Mouse (Mus musculus) right cerebral cortex, postnatal 36 days (tissue): ENCODE measurements around the gene Vmn2r56.
"Not testable (repeated sequence)": the region's sequence is repeated elsewhere in the genome, so short reads cannot be mapped to it uniquely, and the experiment has no call there.

Source experiments
- DNase-seq, 2 experiments: peaks; one replicate each; pipeline ENCODE4 v3.0.0; 2022; ENCODE audit warnings: low spot score in 2 of 2, mixed read lengths in 1 of 2

Vmn2r56 gene

DNA sequence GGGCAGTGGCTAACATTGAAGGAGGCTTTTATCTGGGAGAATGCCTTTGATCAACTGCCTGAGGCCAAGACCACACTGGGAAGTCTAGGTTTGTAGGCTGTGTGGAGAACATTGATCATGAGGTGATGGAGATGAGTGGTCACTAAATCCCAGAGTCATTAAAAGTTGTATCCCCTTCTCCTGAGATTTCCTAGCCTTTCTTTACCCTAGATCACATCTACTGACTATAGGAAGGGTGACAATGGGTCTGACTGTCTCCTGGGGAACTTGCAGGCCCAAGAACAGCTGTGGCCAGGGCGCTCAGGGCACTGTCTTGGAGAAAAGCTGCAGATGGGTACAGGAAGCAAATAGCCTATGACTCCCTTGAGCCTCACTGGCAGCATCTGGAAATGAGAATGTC, at the start of gene Vmn2r56:
Vmn2r56 (minus strand) TSS at position 101 of the 400 bp plus-strand sequence.
- DNase-seq = no peak

GRCm38 (mm10) chr7:12780151-12780830, 45.5 kb upstream of the Vmn2r56 start:
- peak; percentile 81 to 82 for DNase-seq

GRCm38 (mm10) chr7:12779782-12780150, 45.0 kb upstream of the Vmn2r56 start:
- no peak for DNase-seq

- DNase-seq = peak in 1 of 2 experiments; percentile 20
These were observed 44.3 kb upstream of the Vmn2r56 start for GRCm38 (mm10) chr7:12779141-12779540.

DNA sequence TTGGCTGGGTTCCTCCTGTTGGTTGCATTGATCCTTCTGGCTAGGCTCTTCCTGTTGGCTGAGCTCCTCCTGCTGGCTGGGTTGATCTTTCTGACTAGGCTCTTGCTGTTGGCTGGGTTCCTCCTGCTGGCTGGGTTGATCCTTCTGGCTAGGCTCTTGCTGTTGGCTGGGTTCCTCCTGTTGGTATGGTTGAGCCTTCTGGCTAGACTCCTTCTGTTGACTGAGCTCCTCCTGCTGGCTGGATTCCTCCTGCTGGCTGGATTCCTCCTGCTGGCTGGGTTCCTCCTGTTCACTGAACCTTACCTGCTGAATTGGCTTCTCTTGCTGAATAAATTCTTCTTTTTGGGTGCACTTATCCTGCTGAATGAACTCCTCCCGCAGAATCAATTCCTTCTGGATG, 39.8 kb upstream of the Vmn2r56 start:
- DNase-seq = peak; percentile 36 to 41

DNA sequence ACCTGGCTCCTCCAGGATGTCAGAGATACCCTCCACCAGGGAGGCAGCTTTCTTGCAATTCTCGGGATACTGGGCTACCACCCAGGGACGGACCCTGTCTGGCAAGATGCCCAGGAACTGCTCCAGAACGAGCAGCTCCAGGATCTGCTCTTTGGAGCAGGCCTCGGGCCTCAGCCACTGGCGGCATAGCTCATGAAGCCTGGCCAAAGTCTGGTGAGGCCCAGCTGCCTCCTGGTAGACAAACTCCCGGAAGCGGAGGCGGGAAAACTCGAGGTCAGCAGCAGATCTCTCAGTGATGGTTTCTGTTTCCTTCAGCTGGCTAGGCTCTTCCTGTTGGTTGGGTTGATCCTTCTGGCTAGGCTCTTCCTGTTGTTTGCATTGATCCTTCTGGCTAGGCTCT, 39.3 kb upstream of the Vmn2r56 start:
- no peak for DNase-seq

DNA sequence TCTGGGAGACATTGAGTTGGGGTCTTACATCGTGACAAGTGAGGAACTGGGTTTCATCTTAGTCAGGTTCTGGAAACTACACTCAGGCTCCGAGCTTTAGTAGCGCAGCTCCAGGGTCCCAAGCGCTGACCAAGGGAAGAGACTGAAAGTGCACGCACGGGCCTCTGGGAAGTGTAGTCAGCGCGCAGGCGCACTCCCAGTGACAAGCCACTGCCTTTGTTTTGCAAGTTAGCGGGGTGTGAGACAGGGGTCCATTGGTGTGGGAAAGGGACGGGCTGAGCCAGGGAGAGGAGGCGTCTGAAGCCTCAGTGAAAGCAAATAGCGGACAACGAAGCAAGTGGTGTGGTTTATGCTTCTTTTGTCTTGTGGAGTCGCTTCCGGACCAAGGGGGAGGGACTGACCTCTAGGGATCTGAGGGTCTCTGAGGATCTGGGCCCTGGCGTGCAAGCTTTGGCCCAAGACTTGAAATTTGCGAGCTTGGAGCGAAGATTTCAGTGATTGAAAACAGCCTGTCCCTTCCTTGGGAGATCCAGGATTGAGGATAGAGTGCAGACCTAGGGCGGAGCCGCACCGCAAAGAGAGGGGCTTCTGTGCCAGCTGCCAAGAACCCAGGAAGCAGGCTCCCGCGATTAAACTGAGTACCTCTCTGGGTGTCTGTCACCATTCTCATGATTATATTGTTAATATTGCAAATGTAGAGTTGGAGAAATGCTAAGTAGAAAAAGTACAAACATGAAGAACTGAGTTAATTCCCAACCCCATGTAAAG, 14.8 kb upstream of the Vmn2r56 start:
- no peak for DNase-seq

DNA sequence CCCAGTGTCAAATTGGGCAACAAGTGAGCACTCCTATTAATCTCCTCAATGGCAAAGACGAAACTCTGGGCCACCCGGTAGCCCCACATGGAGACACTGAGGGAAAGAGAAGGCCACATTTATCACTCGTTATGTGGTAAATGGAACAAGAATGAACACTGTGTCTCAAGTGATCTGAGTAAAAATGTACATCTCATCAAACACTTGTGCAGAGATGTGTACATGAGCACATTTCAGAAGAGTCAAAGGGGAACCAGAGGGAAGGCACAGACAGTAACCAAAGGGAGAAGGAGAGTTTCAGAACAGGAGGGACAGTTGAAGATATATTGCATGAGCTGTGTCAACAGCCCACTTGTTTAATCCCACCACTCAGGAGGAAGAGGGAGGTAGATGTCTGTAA, 49.9 kb downstream of the Vmn2r56 start, which contains the start of gene Vmn2r55:
Vmn2r55 (minus strand) TSS at position 101 of the 400 bp plus-strand sequence.
- DNase-seq = not testable (repeated sequence)

DNA sequence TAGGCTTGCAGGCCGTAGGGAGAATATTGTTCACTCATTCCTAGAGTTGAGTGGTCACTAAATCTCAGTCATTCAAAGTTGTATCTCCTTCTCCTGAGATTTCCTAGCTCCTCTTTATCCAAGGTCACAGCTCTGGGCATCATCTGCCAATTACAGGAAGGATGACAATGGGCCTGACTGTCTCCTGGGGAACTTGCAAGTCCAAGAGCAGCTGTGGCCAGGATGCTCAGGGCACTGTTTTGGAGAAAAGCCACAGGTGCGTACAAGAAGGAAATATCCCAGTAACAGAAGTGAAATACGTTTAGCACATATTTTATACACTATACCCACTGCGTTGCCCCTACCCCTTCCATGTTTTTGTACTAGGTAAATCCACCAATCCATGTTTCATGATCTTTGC, 94.6 kb downstream of the Vmn2r56 start, which contains the start of gene Vmn2r54:
Vmn2r54 (minus strand) TSS at position 101 of the 400 bp plus-strand sequence.
- not testable (repeated sequence) for DNase-seq
